Mouse (Mus musculus): Measurements from ENCODE around the gene Arid1b.
"Not testable (repeated sequence)": the region's sequence is repeated elsewhere in the genome, so short reads cannot be mapped to it uniquely, and the experiment has no call there.

Arid1b gene

DNA sequence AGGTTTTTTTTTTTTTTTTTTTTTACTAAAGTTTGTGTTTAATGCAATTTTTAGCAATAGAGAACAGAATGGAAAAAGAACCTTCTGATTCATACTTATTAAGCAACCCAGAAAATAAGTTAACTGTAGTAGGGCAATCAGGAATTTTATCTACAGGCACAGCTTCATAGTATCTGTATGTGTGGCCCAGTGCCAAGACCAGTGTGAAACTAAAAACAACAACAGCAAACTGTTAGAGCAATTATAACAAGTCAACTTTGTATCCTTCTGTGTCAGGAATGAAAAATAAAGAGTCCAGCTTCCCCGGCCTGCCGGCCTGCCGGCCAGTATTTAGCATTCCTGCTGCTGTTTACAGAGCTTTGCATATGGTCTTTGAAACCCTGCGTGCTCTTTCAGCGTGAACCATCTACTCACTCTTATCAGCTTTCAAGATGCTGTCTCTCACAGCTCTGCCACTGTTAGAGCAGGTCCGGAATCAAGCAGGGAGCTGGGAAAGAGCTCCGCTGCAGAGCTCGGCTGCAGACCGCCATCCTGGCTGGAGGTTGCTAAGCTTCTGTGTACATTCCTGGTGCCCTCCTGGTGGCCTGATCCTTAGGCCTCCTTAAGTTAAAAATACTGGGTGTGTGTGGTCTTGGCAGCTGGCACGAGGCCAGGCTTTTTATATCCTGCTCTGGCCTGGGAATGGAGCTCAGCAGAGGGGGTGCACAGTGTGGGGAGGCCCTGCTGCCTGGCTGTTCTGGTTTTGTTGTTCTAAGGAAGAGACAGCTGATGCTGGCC is 64.0 kb downstream of the Arid1b start:
- no peak for DNase-seq (ENCODE audit: low spot score)

DNA sequence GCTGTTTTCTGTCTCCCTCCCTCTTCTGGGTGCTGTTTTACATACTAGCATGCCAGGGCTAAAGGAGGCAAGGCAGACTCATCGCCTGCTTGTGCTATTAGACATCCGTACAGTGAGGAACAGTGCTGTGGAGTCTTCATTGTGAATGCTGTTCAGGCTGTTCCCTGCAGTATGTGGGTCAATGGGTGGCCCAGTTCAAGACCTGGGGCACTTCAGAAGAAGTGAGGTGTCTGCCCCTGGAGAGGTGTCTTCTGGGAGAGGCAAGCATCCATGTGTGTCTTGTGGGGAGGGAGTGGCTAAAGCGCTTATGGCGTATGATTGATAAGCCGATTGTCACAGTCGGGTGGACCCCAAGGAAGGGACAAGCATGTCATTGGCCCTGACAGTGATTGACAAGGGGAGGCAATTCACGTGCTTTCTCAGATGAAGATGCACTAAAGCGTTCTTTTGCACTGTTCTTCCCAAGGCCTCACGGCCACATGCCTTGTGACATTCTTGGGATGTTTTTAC is 65.0 kb downstream of the Arid1b start:
- DNase-seq (ENCODE audit: low spot score): peak; percentile 39

DNA sequence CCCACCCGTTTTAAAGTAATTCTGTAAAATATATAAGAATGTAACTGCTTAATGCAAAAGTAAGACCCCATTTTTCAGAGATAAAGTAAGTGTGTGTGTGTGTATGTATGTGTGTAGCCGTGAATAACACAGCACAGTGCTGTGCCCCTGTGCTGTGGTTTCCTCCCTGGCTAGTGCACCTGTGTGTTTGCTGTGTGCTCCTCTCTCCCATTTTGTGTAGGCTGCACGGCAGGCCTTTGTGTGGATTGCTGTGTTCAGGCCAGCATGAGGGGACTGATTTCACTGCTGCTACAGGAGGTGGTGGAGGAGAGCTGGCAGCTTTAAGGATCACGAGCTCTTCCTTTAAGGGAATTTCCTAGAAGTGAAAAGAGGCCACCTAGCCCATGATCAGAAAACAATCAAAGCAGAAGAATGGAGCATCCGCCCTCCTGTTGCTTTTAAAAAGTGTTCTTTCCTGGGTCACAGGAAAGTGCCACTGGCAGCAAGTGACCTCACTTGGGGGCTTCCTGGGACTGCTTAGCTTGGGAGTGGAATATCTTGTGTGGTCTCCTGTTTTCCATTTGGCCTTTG is 66.5 kb downstream of the Arid1b start:
- no peak for DNase-seq (ENCODE audit: low spot score)

DNA sequence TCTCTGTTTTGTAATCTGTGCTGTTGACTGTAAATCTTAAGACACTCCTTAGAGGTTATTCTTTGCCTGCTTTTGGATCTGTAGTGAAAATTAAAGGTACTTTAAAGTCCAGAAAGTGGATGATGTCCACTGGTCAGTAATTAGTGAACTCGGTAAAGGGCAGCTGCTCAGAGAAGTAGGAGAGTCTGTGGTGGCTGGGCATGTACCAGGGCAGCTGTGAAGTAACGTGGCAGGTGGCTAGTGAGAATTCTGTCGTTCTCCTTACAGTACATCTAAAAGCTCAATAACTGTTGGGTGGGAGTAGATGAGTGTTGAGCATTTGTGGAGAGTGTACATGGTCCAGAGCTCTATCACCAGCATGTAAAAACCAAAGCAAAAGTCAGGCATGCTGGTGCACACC is 67.1 kb downstream of the Arid1b start:
- no peak for DNase-seq (ENCODE audit: low spot score)

DNA sequence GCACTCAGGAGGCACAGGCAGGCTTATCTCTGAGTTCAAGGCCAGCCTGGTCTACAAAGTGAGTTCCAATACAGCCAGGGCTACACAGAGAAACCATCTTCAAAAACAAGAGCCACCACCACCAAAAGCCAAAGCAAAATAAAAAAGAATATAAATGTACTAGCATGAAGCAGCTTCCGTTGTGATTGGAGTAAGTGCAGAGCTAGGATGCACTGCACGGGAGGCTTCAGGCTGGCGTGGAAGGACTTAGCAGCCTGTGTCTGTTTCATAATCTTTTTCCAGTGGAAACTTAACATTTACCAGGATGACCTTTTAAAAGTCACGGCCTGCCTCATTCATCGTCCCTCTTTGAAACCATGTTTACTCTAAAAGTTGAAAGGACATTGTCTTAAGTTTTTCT is 67.5 kb downstream of the Arid1b start:
- DNase-seq (ENCODE audit: low spot score): no peak

DNA sequence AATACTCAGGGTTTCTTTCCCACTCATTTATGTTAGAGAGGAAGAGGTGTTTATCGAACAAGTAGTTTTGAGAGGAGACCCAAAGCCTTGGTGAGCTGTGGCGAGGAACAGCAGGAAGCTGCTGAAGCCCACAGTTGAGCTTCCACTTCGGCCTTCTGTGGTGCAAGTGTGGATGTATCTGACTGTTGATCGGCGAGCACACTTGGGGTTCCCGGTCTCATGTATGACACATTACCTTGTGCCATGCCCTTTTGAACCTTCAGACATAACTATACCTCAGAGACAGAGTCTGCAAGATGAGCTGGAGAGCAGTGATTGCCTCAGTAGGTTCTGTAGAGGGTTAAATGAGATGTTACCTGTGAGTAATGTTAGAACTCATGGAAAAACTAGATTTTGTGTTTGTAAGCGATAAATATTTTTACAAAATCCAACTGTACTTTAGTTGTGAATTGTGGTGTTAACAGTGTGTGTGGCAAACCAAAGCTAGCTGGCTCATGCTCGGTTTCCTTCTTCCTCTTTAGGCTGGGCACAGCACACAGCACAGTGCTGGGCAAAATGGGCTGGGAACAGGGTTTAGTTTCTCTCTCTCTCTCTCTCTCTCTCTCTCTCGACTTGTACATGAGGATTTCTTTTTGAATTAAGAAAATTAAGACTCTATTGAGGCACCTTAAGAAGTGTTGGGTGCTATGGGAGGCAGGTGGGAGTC is 69.5 kb downstream of the Arid1b start:
- no peak for DNase-seq (ENCODE audit: low spot score)

DNA sequence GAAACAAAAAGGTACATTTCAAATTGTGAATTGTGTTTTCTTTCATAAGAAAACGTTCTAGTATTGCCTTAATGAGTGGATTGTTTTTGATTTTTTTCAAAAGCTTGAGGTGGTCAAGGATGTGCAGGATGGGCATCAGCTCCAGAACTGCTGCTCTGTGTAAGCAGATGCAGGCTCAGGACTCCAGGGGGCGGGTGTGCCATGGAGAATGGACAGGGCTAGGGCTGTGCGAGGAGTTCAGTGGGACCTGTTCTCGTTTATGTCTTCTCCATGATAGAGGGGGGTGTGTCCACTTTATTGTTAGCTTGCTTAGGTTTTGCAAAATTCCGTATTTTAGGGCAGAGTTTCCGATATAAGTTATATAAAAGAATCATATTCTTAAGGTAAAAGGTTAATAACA is 70.6 kb downstream of the Arid1b start:
- DNase-seq (ENCODE audit: low spot score): no peak

DNA sequence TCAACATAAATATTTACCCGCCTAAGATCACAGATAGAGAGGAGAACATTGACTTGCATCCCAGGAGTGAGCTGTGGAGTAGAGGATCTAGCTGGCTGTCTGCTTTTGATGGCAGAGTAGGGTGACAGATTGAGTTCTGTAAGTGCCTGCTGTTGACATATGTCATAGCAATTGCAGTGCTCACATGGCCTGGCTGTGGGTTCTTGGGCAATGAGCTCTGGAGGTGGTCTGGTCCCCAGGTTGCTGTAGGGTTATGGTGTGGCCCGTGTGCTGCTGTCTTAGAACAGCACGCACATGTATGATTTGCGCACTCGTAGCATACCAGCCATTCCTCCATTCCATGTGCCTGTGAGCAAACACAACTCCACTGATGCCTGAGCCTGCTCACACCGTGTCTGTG is 71.1 kb downstream of the Arid1b start:
- no peak for DNase-seq (ENCODE audit: low spot score)

DNA sequence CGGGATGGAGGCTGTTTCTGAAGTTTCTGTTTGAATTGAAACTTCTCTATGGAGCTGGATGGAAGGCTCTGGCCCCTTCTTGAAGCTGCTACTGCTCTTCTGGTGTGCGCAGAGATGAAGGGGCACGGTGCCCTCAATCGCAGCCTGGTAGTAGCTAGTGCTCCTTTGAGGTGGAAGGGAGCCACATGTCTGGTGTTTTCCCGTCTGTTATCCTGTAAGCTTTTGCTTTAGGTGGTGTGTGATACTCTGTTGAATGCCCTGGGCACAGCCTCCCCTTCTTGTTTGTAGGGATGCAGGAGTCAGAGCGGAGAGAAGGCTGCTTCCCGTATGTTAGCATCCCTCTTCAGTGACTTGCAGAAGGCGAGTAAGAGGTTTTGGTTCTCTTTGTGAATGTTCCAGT is 72.7 kb downstream of the Arid1b start:
- DNase-seq (ENCODE audit: low spot score): no peak

DNA sequence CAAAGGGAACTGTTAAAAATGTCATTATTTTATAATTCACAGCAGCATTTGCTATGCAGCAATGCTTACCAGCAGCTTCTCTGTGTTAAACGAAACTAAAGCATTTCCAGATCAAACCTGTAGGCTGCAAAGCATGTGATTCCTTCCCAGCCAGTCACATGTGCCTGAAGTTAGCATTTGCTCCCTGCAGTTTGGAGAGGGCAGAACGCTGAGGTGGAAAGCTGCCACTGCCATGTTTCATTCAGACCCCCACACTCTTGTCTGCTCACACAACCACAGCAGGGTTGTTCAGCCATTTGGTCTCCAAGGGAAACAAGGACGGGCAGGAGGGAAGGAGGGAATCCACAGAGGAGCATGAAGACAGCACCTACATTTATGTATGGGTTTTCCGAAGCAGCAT is 73.1 kb downstream of the Arid1b start:
- no peak for DNase-seq (ENCODE audit: low spot score)

DNA sequence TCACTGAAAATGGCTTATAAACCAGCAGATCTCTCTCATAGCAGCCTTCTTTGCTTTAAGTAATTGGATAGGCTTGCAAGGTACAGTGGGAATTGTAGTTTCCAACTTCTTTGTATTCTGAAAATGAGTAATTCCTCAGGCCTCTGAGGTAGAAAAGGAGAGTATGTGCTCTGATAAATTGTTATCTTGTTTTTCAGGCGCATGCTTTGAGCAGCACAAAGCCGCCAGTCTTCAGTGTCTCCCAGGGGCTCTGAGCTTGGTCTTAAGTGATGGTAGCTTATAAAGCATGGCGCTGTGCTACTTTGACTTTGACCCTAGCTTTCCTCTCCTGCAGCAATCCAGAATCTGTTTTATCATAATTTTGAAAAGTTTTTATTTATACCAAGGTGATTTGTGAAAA is 76.3 kb downstream of the Arid1b start:
- peak; percentile 39 for DNase-seq (ENCODE audit: low spot score)

DNA sequence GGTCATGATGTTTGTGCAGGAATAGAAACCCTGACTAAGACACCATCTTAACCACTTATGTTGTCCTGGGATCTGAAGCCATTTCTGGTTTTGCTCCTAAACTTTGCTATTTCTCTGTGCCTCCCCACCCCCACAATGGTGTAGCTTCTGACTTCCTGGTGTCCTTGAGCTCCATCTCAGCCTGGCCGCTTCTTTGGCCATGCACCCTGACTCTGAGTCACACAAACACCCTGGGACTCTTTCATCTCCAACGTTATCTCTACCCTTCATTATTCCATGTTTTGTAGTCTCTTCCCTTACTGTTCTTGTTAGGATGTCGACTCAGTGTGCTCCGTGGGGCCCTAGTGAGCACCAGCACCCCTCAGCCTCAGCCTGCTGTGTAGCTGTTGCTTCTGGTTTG is 78.4 kb downstream of the Arid1b start:
- DNase-seq (ENCODE audit: low spot score): no peak

DNA sequence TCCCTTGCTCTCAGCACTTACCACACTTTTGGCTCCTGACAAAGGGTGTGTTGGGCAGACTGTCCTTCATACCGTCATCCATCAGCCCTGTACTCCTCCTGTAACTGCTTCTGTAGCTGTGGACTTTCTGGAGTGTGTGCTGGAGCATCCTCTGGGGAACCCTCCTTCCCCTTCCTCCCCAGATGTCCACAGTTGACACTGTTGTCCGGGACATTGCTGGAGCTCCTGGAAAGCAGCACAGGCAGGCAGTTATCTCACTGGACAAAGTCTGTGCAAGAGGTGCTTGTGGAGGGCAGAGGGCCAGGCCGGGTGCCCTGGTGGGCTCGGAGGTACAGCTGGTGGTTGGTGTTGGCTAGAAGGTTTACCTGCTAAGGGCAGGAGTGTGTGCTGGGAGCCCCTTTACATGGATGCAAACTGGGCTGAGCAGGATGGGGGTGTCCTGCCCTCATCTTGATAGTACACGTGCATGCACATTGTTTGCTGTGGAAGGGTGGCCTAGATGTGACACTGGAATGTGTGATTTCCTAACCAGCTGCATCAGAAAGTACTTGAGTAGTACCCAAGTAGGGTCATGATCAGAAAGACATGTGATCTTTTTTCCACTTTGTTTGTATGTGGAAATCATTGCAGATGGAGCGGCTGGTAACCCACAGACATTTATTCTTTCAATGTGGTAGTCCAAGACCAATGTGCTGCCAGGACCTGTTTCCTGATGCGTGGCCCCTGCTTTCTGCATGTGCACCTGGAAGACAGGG is 80.8 kb downstream of the Arid1b start:
- DNase-seq (ENCODE audit: low spot score): no peak

DNA sequence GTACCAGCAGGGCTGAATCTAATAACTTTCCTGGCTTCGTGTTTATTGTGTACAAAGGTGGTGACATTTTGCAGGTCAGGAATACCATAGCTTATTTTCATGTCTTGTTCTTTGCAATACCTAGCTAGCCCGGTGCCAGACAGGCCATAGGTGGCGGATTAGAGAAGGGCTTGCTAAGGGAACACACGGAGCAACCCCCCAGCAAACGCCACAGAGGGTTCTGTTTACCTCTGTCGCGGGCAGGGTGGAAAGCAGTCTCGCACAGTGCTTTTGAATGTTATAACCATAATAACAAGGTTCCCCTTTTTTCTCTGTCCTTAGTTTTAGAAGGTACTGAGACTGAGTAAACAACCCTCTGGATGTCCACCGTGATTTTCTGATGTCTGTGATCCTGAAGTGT is 83.9 kb downstream of the Arid1b start:
- DNase-seq (ENCODE audit: low spot score): no peak

DNA sequence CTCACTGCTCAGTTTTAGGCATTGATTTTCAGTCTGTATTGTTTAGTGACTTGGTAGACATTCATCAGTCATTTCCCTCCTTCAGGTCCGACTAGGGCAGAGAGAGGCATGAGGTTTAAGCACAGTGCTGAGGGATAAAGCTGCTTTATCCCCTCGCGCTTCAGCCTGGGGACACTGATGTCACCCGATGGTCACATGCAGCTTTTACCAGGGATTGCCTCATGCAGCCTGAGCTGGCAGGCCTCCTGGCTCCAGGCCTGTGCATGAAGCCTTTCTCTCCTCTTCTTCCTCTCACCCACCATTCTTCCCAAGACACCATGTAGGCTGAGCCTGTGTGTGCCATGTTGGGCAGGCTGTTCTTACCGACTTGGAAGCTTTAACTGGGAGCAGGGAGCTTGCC is 84.4 kb downstream of the Arid1b start:
- no peak for DNase-seq (ENCODE audit: low spot score)

DNA sequence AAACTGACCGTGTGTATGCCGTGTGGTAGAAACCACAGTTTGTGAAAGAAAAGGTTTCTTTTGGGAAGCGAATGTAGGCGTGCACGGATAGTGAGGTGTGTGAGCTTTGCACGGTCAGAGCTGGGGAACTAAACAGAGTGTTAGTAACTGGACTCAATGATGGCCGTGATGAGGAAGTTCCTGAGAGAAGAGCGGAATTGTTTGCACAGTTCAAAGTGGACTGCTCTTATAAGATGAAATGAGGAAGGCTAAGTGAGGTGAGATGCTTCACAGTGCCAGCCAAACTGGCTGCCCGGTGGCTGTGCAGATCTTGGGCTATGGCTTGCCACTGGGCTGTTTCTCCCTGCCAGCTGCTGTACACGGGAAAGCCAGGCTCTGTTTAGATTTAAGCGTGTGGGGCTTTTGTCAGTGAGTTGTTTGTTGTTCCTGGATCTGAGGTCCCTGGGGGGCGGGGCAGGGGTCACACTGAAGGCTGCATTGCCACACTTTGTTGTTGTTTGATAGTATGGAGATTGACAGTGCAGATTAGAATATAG is 86.8 kb downstream of the Arid1b start:
- no peak for DNase-seq (ENCODE audit: low spot score)

DNA sequence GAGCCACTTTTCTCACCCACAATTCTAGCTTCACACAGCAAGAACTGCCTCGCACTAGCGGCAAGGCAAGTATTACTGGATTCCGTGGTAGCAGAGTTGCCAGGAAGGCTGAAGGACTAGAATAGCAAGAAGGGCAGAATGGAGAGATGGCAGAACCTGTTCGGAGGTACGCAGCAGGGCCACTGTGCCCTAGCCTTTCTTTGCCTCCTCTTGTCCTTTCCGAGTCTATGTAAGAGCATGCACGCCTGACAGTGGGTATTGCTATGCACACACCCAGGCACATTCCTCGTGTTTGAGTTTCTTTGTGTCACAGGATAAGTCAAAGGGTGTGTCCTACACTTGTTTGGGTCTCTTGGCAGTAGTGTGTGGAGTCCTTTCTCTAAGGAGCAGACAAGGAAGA is 88.1 kb downstream of the Arid1b start:
- DNase-seq (ENCODE audit: low spot score): no peak

DNA sequence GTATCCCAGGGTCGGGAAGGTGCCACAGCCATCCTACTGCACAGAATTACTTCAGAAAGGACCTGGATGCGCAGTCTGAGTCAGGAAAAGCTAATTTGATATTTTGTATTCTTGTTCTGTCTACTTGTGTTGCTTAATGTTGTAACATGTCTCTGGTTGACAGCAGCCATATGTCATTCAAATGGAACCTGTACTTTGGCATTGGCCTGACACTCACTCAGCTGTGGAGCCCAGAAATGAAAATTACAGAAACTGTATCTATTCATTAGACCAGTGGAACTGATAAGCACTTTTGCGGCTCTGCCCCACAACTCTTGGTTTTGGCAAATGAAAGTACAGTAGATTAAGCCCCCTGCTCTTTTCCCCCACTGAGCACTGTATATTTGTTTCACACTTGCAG is 89.4 kb downstream of the Arid1b start:
- no peak for DNase-seq (ENCODE audit: low spot score)

DNA sequence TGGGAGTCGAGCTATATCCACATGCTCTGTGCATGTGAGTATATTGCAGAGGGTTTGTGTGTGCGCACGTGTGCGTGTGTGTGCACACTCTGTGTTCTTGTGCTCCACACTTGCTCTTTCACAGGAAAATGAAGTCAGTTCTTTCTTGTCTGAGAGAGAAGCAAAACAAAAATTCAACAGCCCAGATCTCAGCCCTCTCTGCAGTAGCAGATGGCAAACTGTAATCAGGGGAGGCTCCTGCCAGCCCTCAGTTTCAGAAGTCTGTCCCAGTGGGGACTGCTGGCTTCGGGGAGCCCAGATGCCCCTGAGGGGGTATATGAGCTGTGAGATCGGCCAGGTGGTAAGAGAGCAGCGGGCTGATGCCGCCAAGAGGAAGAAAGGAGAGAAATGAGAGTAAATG is 90.0 kb downstream of the Arid1b start:
- no peak for DNase-seq (ENCODE audit: low spot score)

DNA sequence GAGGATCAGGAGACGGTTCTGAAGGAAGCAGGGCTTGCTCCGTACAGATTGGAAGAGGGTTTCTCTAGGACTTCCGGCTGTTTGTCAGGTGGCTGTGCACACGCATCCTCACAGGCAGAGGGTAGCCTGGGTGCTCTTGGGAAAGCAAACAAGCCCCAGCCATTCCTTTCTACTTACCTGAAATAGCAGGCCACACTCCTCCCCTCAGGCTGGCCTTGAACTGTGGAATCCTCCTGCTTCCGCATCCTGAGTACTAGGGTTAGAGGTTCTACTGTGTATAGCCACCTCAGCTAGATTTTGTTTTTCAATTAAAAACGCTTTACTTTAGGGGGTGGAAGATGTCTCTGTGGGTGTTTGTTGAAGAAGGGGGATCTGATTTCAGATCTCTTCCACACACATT is 90.9 kb downstream of the Arid1b start:
- DNase-seq (ENCODE audit: low spot score): no peak

DNA sequence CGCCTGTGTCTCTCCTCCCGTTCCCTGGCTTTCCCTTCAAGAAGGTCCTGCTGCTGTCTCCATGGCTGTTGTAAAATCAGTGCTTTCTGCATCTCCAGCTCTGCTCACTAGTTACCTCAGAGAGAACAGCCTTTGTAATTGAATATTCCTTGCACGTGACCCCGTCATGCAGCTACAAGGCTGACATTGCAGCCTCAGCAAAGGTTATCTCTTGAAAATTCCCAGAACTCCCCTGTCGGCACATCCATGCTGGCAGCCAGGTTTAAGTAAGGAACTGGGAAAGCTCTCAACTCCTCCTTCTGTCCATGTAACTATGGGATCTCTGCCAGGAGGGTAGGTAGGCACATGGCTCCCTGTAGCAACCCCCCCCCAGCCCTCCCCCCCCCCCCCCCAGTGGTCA is 91.8 kb downstream of the Arid1b start:
- DNase-seq (ENCODE audit: low spot score): no peak

DNA sequence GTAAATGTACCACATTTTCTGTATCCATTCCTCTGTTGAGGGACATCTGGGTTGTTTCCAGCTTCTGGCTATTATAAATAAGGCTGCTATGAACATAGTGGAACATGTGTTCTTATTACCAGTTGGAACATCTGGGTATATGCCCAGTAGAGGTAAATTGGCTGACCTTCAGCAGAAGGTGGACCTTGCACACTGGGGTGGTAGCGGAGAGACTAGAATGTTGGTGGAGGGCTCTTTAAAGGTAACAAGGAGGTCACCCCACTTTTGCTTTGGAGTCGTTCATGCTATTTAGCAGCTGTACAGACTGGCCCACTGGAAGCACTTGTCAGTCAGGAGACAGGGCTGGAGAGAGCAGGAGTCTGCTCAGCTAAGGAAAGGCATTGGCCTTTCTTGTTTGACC is 94.1 kb downstream of the Arid1b start:
- not testable (repeated sequence) for DNase-seq (ENCODE audit: low spot score)
